Mouse (Mus musculus) liver, embryonic 14.5 days (tissue): ENCODE measurements around the gene Emp3. TPM values are rescaled to one million over a fixed set of nuclear protein-coding genes. Genes with fewer than 3 reads are reported as not detected.
"Not testable (repeated sequence)": the region's sequence is repeated elsewhere in the genome, so short reads cannot be mapped to it uniquely, and the experiment has no call there.

Source experiments
- ATAC-seq: fragments of 200-750 bp; cut with Nextera tagmentation; 2 replicates; pipeline ENCODE4 v1.8.0; 2017; ENCODE audit warnings: moderate number of reproducible peaks, mild to moderate bottlenecking, moderate library complexity; ENCODE audit not compliant: insufficient read depth
- DNase-seq, 3 experiments: peaks; one replicate each; pipeline ENCODE4 v3.0.0-alpha.2; 2012 to 2013; ENCODE audit warnings: low read depth in 3 of 3, low spot score in 3 of 3
- H3K27ac ChIP-seq: fragments of 300-500 bp; sonication (generic); 2 replicates; pipeline ENCODE4 v1.5.1; 2014; ENCODE audit warnings: moderate library complexity, mild to moderate bottlenecking, control low read depth, inconsistent platforms
- H3K27me3 ChIP-seq: fragments of 300-500 bp; sonication (generic); 2 replicates; pipeline ENCODE4 v1.6.1; 2014; ENCODE audit warnings: mild to moderate bottlenecking, low read length, moderate library complexity; ENCODE audit not compliant: control insufficient read depth, insufficient read depth
- H3K36me3 ChIP-seq: fragments of 300-500 bp; sonication (generic); replicated peaks from 2 replicates; pipeline ENCODE4 v1.6.1; 2014; ENCODE audit warnings: low read depth; ENCODE audit not compliant: control insufficient read depth, insufficient read depth
- H3K4me1 ChIP-seq, 2 experiments: fragments of 200-500 bp in 1 of 2; fragments of 300-500 bp in 1 of 2; sonication (generic) in 1 of 2; replicated peaks; 2 replicates each; pipeline ENCODE4 v1.6.1; 2012 to 2014; ENCODE audit warnings: antibody characterized with exemption in 1 of 2, inconsistent platforms in 1 of 2, low read length in 1 of 2; ENCODE audit not compliant: control insufficient read depth in 2 of 2, insufficient read depth in 2 of 2
- H3K4me2 ChIP-seq: fragments of 300-500 bp; sonication (generic); 2 replicates; pipeline ENCODE4 v1.6.1; 2014; ENCODE audit warnings: low read depth, mild to moderate bottlenecking, control low read depth, moderate library complexity
- H3K4me3 ChIP-seq, 2 experiments: fragments of 200-500 bp in 1 of 2; fragments of 300-500 bp in 1 of 2; sonication (generic) in 1 of 2; 2 replicates each; pipeline ENCODE4 v1.5.1; 2012 to 2014; ENCODE audit warnings: low read depth in 2 of 2, low read length in 2 of 2, mild to moderate bottlenecking in 2 of 2, control low read depth in 1 of 2, inconsistent platforms in 1 of 2, moderate library complexity in 1 of 2; ENCODE audit not compliant: insufficient read depth in 1 of 2
- H3K9ac ChIP-seq: fragments of 300-500 bp; sonication (generic); replicated peaks from 2 replicates; pipeline ENCODE4 v1.6.1; 2014; ENCODE audit warnings: mild to moderate bottlenecking, control low read depth, moderate library complexity
- H3K9me3 ChIP-seq: fragments of 300-500 bp; sonication (generic); 2 replicates; pipeline ENCODE4 v1.6.1; 2016; ENCODE audit warnings: low read length, mixed read lengths; ENCODE audit not compliant: control insufficient read depth
- CTCF ChIP-seq: IDR thresholded peaks from 2 replicates; pipeline ENCODE4 v1.5.1; 2016; ENCODE audit warnings: antibody characterized with exemption, low read depth, control low read depth
- EP300 ChIP-seq: IDR thresholded peaks from 2 replicates; pipeline ENCODE4 v1.6.1; 2016; ENCODE audit warnings: antibody characterized with exemption, low read depth
- WGBS: fragments of 180-500 bp; shearing (Covaris S2); extraction: QIAGEN DNeasy Blood & Tissue Kit; methylation state at CpG from one replicate; pipeline ENCODE4 v1.1.7; 2014; ENCODE audit not compliant: insufficient replicate concordance; 5-methylcytosine and 5-hydroxymethylcytosine counted together
- polyA plus RNA-seq, 2 experiments: library from polyadenylated mRNA; depleted of rRNA in 1 of 2; stranded (reverse) in 1 of 2; unstranded in 1 of 2; fragments of >200 nt; fragmentation: Nextera tagmentation in 1 of 2; extraction: Ambion mirVana in 1 of 2; gene quantifications; 2 replicates each; pipeline versions ENCODE4 v1.2.1 to v1.2.3; 2012 to 2014

Emp3 gene
- polyA plus RNA-seq, 2 experiments = 29.0 to 54.9 TPM

- no peak for ATAC-seq
- Histone ChIP-seq H3K4me2 (no peak overlapping the region), H3K9ac (no peak overlapping the region), H3K9me3 (no peaks in the 10 kb centered on the region), H3K4me1 (no peaks in the 10 kb centered on the region), H3K27ac (no peak overlapping the region), H3K36me3 (peaks cover 64% of the 10 kb centered on the region), H3K4me3 (no peak overlapping the region), H3K27me3 (no peaks in the 10 kb centered on the region)
- no peak for TF ChIP-seq EP300
- TF ChIP-seq CTCF = no peak
- no peak for DNase-seq
- WGBS = 77% methylated on average over 4 of the region's 4 CpGs
These were observed 40.7 kb downstream of the Emp3 start for GRCm38 (mm10) chr7:45880531-45880930.

DNA sequence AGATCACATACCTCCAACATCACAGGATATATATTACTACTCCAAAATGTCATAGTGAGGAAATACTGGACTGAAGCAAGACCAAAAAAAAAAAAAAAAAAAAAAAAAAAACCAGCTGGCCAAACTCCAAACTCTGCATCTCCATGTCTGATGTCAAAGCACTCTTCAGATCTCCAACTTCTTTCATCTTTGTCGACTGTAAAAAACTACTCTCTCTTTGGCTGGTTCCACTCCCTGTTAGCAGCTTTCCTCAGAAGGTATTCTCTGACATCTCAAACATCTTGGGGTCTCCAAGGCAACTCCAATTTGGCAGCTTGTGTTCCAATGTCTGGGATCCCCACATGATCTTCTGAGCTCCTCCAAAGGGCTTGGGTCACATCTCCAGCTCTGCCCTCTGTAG lies 42.9 kb downstream of the Emp3 start, which contains the start of gene Grin2d:
Grin2d (minus strand) TSS at position 101 of the 400 bp plus-strand sequence.
- not testable (repeated sequence) for H3K4me3 ChIP-seq, H3K9ac ChIP-seq, ATAC-seq, H3K4me2 ChIP-seq, H3K4me1 ChIP-seq, H3K27me3 ChIP-seq, H3K27ac ChIP-seq, H3K9me3 ChIP-seq, DNase-seq
- 70% methylated on average over 1 of the region's 1 CpGs for WGBS
- peaks cover 61% of the 10 kb centered on the region for H3K36me3 ChIP-seq

DNA sequence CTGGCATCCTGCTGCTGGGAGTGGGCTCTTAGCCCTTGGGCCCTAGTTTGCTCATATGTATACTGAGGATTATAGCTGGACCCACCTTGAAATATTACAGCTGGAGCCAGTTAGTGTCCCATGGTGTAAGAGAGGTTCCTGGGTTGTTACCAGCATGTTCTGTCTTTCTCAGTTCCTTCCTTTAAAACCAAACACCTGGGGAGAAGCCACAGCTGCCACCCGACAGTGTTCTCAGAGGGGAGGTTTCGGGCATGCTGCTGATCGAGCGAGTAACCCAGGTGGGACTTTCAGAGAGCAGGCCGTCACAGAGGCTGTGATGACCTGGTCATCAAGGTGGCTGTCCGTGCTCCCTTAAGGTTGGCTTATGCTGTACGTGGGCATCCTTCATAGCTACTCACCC lies 44.3 kb downstream of the Emp3 start:
- ATAC-seq (no peak), DNase-seq (no peak)
- H3K36me3 ChIP-seq = peaks cover 51% of the 10 kb centered on the region
- H3K27ac ChIP-seq = no peak overlapping the region
- peaks cover 0 to 8% of the 10 kb centered on the region in 2 experiments; a peak in 2 of 4 replicates for H3K4me1 ChIP-seq
- no peak overlapping the region for H3K4me2 ChIP-seq
- H3K9ac ChIP-seq = no peak overlapping the region
- TF ChIP-seq EP300 (no peak), CTCF (no peak)
- H3K27me3 ChIP-seq = peaks cover 3% of the 10 kb centered on the region
- 86% methylated on average over 7 of the region's 7 CpGs for WGBS
- H3K4me3 ChIP-seq = no peak overlapping the region
- H3K9me3 ChIP-seq = no peaks in the 10 kb centered on the region

- TF ChIP-seq EP300 = no peak
- TF ChIP-seq CTCF = peak; percentile 55
- Histone ChIP-seq H3K9me3 (no peaks in the 10 kb centered on the region), H3K27me3 (peaks cover 39% of the 10 kb centered on the region), H3K4me3 (peak overlapping the region; percentile 78 to 94), H3K4me1 (peaks cover 0 to 8% of the 10 kb centered on the region in 2 experiments; a peak in 2 of 4 replicates), H3K9ac (peak overlapping the region; percentile 97), H3K27ac (peak overlapping the region; percentile 80), H3K36me3 (peaks cover 30% of the 10 kb centered on the region), H3K4me2 (peak overlapping the region; percentile 98)
- 2% methylated on average over 28 of the region's 28 CpGs for WGBS
- peak; percentile 73 for ATAC-seq
- peak in 2 of 3 experiments; percentile 35 to 44 for DNase-seq
These were observed 47.9 kb downstream of the Emp3 start for GRCm38 (mm10) chr7:45873061-45873947.

GRCm38 (mm10) chr7:45872624-45873023 lies 48.6 kb downstream of the Emp3 start, which contains the start of gene Kdelr1:
Kdelr1 (plus strand) TSS chr7:45872772.
- Histone ChIP-seq H3K27me3 (peaks cover 46% of the 10 kb centered on the region), H3K4me2 (peak within 1 kb of the TSS; percentile 98), H3K9ac (peak within 1 kb of the TSS; percentile 97), H3K27ac (peak within 1 kb of the TSS; percentile 80), H3K36me3 (peaks cover 26% of the 10 kb centered on the region), H3K4me1 (peaks cover 0 to 8% of the 10 kb centered on the region in 2 experiments; a peak in 2 of 4 replicates), H3K4me3 (peak within 1 kb of the TSS; percentile 78 to 94), H3K9me3 (no peaks in the 10 kb centered on the region)
- under 1% methylated on average over 18 of the region's 18 CpGs for WGBS
- TF ChIP-seq EP300 (no peak), CTCF (peak; percentile 98)
- DNase-seq = peak; percentile 73 to 76 (median 75)
- ATAC-seq = peak; percentile 82
